Mouse (Mus musculus) heart, postnatal 0 days (tissue): ENCODE measurements around the gene Shkbp1. TPM values are rescaled to one million over a fixed set of nuclear protein-coding genes. Genes with fewer than 3 reads are reported as not detected.
A peak's percentile ranks its signal among the peaks of the same experiment; 100 is the strongest.

ENCODE experiments used
- ATAC-seq: fragments of 200-750 bp; cut with Nextera tagmentation; 2 replicates; pipeline ENCODE4 v1.8.0; 2017; ENCODE audit warnings: low read depth, moderate number of reproducible peaks, moderate library complexity; ENCODE audit not compliant: insufficient read depth
- DNase-seq: peaks from one replicate; pipeline ENCODE4 v3.0.0-alpha.2; 2016; ENCODE audit warnings: low spot score
- H3K27ac ChIP-seq: fragments of 300-500 bp; sonication (generic); 2 replicates; pipeline ENCODE4 v1.5.1; 2014; ENCODE audit warnings: low read depth, mild to moderate bottlenecking
- H3K27me3 ChIP-seq: fragments of 300-500 bp; sonication (generic); 2 replicates; pipeline ENCODE4 v1.6.1; 2014; ENCODE audit warnings: low read length, mixed read lengths; ENCODE audit not compliant: control insufficient read depth, insufficient read depth
- H3K36me3 ChIP-seq: fragments of 300-500 bp; sonication (generic); replicated peaks from 2 replicates; pipeline ENCODE4 v1.6.1; 2014; ENCODE audit warnings: low read length, mixed read lengths; ENCODE audit not compliant: control insufficient read depth, insufficient read depth
- H3K4me1 ChIP-seq: fragments of 300-500 bp; sonication (generic); 2 replicates; pipeline ENCODE4 v1.6.1; 2014; ENCODE audit warnings: antibody characterized with exemption; ENCODE audit not compliant: control insufficient read depth, insufficient read depth
- H3K4me2 ChIP-seq: fragments of 300-500 bp; sonication (generic); 2 replicates; pipeline ENCODE4 v1.6.1; 2014; ENCODE audit warnings: low read depth, mild to moderate bottlenecking, low read length, moderate library complexity
- H3K4me3 ChIP-seq: fragments of 300-500 bp; sonication (generic); 2 replicates; pipeline ENCODE4 v1.5.1; 2014; ENCODE audit warnings: low read depth, low read length
- H3K9ac ChIP-seq: fragments of 300-500 bp; sonication (generic); replicated peaks from 2 replicates; pipeline ENCODE4 v1.6.1; 2014; ENCODE audit warnings: low read depth, low read length, mixed read lengths
- H3K9me3 ChIP-seq: fragments of 300-500 bp; sonication (generic); replicated peaks from 2 replicates; pipeline ENCODE4 v1.6.1; 2016; ENCODE audit warnings: low read length; ENCODE audit not compliant: control insufficient read depth
- CTCF ChIP-seq: IDR thresholded peaks from 2 replicates; pipeline ENCODE4 v1.5.1; 2016; ENCODE audit warnings: antibody characterized with exemption, control low read depth, low read depth
- EP300 ChIP-seq: IDR thresholded peaks from 2 replicates; pipeline ENCODE4 v1.6.1; 2016; ENCODE audit warnings: antibody characterized with exemption, low read depth
- WGBS: fragments of 180-500 bp; shearing (Covaris S2); extraction: QIAGEN DNeasy Blood & Tissue Kit; methylation state at CpG from one replicate; pipeline ENCODE4 v1.1.7; 2014; 5-methylcytosine and 5-hydroxymethylcytosine counted together
- polyA plus RNA-seq: library from polyadenylated mRNA; unstranded; fragments of >200 nt; fragmentation: Nextera tagmentation; extraction: Ambion mirVana; gene quantifications from 2 replicates; pipeline ENCODE4 v1.2.1, GENCODE M21; 2015
- total RNA-seq: library from RNA; depleted of rRNA; stranded (reverse); fragments of >200 nt; gene quantifications from 2 replicates; pipeline ENCODE4 v1.2.3, GENCODE M21; 2014; ENCODE audit warnings: low replicate concordance

The Shkbp1 gene
- total and polyA plus RNA-seq, 2 experiments from 2014 or later: 16.7 to 18.3 TPM

GRCm38 (mm10) chr7:27354144-27354543 lies 1.7 kb downstream of the Shkbp1 start:
- H3K27me3 ChIP-seq: no peaks in the 10 kb centered on the region
- no peak overlapping the region for H3K4me2 ChIP-seq
- peaks cover 22% of the 10 kb centered on the region for H3K4me1 ChIP-seq
- peaks cover 16% of the 10 kb centered on the region; the same call in 1 of the 2 replicates for H3K36me3 ChIP-seq
- no peak overlapping the region for H3K4me3 ChIP-seq
- DNase-seq (peak; percentile 72), ATAC-seq (no peak)
- no peaks in the 10 kb centered on the region for H3K9me3 ChIP-seq
- no peak overlapping the region for H3K27ac ChIP-seq
- TF ChIP-seq EP300 (no peak), CTCF (no peak)
- 32% methylated on average over 6 of the region's 6 CpGs for WGBS
- no peak overlapping the region for H3K9ac ChIP-seq

GRCm38 (mm10) chr7:27345444-27345843 lies 10.4 kb downstream of the Shkbp1 start:
- H3K27me3 ChIP-seq: peaks cover 4% of the 10 kb centered on the region; the same call in 1 of the 2 replicates
- H3K27ac ChIP-seq: no peak overlapping the region
- DNase-seq (no peak), ATAC-seq (no peak)
- no peak overlapping the region for H3K4me2 ChIP-seq
- H3K36me3 ChIP-seq: peaks cover 38% of the 10 kb centered on the region
- no peak overlapping the region for H3K9ac ChIP-seq
- 29% methylated on average over 6 of the region's 6 CpGs for WGBS
- no peak overlapping the region for H3K4me3 ChIP-seq
- TF ChIP-seq CTCF (no peak), EP300 (no peak)
- no peaks in the 10 kb centered on the region for H3K4me1 ChIP-seq
- no peaks in the 10 kb centered on the region for H3K9me3 ChIP-seq

DNA sequence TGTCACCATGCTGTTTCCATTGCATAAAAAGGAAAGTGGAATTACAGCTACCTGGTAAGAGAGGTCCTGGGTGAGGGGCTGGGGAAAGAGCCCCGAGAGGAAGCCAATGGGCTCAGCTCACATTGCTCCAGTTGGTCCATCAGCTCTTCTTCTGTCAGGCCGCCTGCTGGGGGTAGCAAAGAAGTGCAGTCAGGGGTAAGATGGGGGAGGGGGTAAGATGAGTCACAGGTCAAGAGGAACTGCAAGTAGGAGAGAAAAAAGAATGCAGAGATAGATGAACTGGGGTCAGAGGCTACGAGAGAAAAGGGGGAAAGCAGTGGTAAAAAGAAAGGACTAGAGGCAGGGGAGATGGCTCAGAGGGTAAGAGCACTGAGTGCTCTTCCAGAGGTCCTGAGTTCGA lies 13.2 kb downstream of the Shkbp1 start:
- H3K27ac ChIP-seq: no peak overlapping the region
- DNase-seq (no peak), ATAC-seq (no peak)
- WGBS: 58% methylated on average over 4 of the region's 4 CpGs
- no peaks in the 10 kb centered on the region for H3K9me3 ChIP-seq
- H3K4me1 ChIP-seq: no peaks in the 10 kb centered on the region
- H3K36me3 ChIP-seq: peaks cover 23% of the 10 kb centered on the region
- no peak overlapping the region for H3K4me3 ChIP-seq
- H3K9ac ChIP-seq: no peak overlapping the region
- no peak overlapping the region for H3K4me2 ChIP-seq
- no peak for TF ChIP-seq EP300
- peak; percentile 24; the same call in 1 of the 2 replicates for TF ChIP-seq CTCF
- H3K27me3 ChIP-seq: peaks cover 32% of the 10 kb centered on the region

DNA sequence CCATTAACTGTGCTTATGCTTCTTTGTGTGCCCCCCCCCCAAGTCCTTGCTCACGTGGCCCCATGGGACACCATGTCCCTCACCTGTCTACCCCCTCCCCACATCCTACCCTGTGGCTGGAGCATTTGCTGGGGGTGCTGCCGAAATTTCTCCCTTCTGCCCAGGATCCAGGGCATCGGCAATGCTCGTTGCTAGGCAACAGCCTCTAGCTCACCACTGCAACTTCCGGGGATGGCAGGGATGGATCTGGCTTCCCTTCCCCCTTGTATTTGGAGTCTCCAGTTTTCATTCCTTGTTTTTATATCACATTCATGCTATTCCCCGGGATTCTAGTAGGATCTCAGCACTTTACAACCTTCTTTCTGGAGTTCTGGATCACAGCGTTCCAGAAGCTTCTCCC lies 16.3 kb downstream of the Shkbp1 start:
- DNase-seq (no peak), ATAC-seq (no peak)
- Histone ChIP-seq H3K9ac (no peak overlapping the region), H3K4me3 (no peak overlapping the region), H3K4me2 (no peak overlapping the region), H3K27ac (no peak overlapping the region), H3K4me1 (no peaks in the 10 kb centered on the region), H3K9me3 (no peaks in the 10 kb centered on the region), H3K27me3 (peaks cover 61% of the 10 kb centered on the region), H3K36me3 (peaks cover 11% of the 10 kb centered on the region; the same call in 1 of the 2 replicates)
- 39% methylated on average over 7 of the region's 7 CpGs for whole genome bisulfite sequencing
- no peak for TF ChIP-seq CTCF
- no peak for TF ChIP-seq EP300

- ATAC-seq: no peak
- Histone ChIP-seq H3K9me3 (no peaks in the 10 kb centered on the region), H3K27ac (no peak overlapping the region), H3K27me3 (peaks cover 65% of the 10 kb centered on the region), H3K9ac (no peak overlapping the region), H3K4me1 (no peaks in the 10 kb centered on the region), H3K36me3 (0 out of 2 replicates have a peak, but pooled peaks cover 7% of the 10 kb centered on the region), H3K4me3 (no peak overlapping the region), H3K4me2 (no peak overlapping the region)
- no peak for DNase-seq
- 78% methylated on average over 4 of the region's 4 CpGs for WGBS
- no peak for TF ChIP-seq CTCF
- no peak for TF ChIP-seq EP300
Measured at GRCm38 (mm10) chr7:27339114-27339513, 16.7 kb downstream of the Shkbp1 start.

- H3K4me2 ChIP-seq: peak within 1 kb of the TSS; percentile 55
- ATAC-seq: no peak
- TF ChIP-seq CTCF (no peak), EP300 (no peak)
- H3K36me3 ChIP-seq: 0 out of 2 replicates have a peak, but pooled peaks cover 4% of the 10 kb centered on the region
- H3K4me3 ChIP-seq: peak within 1 kb of the TSS; percentile 35
- H3K27me3 ChIP-seq: peaks cover 82% of the 10 kb centered on the region
- WGBS: under 1% methylated on average over 36 of the region's 36 CpGs
- H3K9ac ChIP-seq: 0 out of 2 replicates have a peak within 1 kb of the TSS, but pooled peaks have one; percentile 29
- H3K9me3 ChIP-seq: no peaks in the 10 kb centered on the region
- H3K4me1 ChIP-seq: no peaks in the 10 kb centered on the region; the same call in 1 of the 2 replicates
- no peak for DNase-seq
- H3K27ac ChIP-seq: no peak within 1 kb of the TSS
Measured at GRCm38 (mm10) chr7:27337175-27337853, 18.5 kb downstream of the Shkbp1 start, which contains the start of gene Ltbp4. Gene Ltbp4 (minus strand): TSS chr7:27337692.
